Mouse (Mus musculus): ENCODE data around the gene Opn1mw. TPM values are rescaled to one million over a fixed set of nuclear protein-coding genes. Genes with fewer than 3 reads are reported as not detected.

Gene Opn1mw
- total RNA-seq (2023), result not detected

GRCm38 (mm10) chrX:74127164-74127563, at the start of gene Opn1mw:
Opn1mw (plus strand) TSS chrX:74127464.

GRCm38 (mm10) chrX:74135263-74135662, 8.0 kb downstream of the Opn1mw start, which contains the start of gene Mecp2:
Mecp2 (minus strand) TSS chrX:74135363.

GRCm38 (mm10) chrX:74167738-74168137, 40.5 kb downstream of the Opn1mw start, which contains the start of gene Tex28:
Tex28 (minus strand) TSS chrX:74167838.

DNA sequence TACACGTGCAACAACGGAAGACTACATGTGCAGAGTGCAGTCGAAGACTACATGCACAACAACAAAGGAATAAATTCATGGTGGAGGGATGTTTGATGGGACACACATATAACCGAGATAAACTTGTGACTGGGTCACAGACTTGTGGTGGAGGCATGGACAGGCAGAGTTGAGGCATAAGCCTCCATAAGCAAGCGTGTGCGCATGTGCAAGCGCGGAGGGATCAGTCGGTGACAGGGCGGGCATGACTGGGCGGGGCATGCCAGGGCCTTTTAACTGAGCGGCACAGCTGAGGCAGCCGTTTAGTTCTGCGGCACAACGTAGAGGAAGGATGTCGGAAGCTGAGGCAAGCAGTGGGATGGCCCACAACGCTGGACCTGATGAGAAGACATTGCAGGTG, 49.7 kb downstream of the Opn1mw start, which contains the start of gene Tktl1:
Tktl1 (plus strand) TSS at position 301 of the 400 bp plus-strand sequence.

Other genes starting within 250 kb of the Opn1mw start
- not detected for gene Avpr2, start 235.4 kb upstream of the Opn1mw start, total RNA-seq (2023)
- gene L1cam, start 231.4 kb upstream of the Opn1mw start, total RNA-seq (2023), result 61.1 TPM
- 268 TPM for gene Arhgap4, start 205.6 kb upstream of the Opn1mw start, total RNA-seq (2023)
- gene Naa10, start 205.5 kb upstream of the Opn1mw start, total RNA-seq (2023), result 61.7 TPM
- gene Renbp, start 196.6 kb upstream of the Opn1mw start, total RNA-seq (2023), result 4.7 TPM
- gene Hcfc1, start 161.1 kb upstream of the Opn1mw start, total RNA-seq (2023), result 85.9 TPM
- 123 TPM for gene Irak1, start 103.5 kb upstream of the Opn1mw start, total RNA-seq (2023)
- gene Mecp2, start 7.9 kb downstream of the Opn1mw start, total RNA-seq (2023), result 49.3 TPM
- gene Tex28, start 40.4 kb downstream of the Opn1mw start, total RNA-seq (2023), result not detected
- not detected for gene Tktl1, start 49.8 kb downstream of the Opn1mw start, total RNA-seq (2023)
- gene Flna, start 122.4 kb downstream of the Opn1mw start, total RNA-seq (2023), result 638 TPM
- gene Emd, start 127.2 kb downstream of the Opn1mw start, total RNA-seq (2023), result 81.9 TPM
- gene Rpl10, start 143.3 kb downstream of the Opn1mw start, total RNA-seq (2023), result 757 TPM
- gene Taz, start 154.4 kb downstream of the Opn1mw start, total RNA-seq (2023), result 59.6 TPM
- 10.6 TPM for gene Dnase1l1, start 154.9 kb downstream of the Opn1mw start, total RNA-seq (2023)
- 111 TPM for gene Atp6ap1, start 169.6 kb downstream of the Opn1mw start, total RNA-seq (2023)
- gene Gdi1, start 177.5 kb downstream of the Opn1mw start, total RNA-seq (2023), result 179 TPM
- 69.5 TPM for gene Fam50a, start 185.6 kb downstream of the Opn1mw start, total RNA-seq (2023)
- gene Plxna3, start 201.6 kb downstream of the Opn1mw start, total RNA-seq (2023), result 8.1 TPM
- gene Lage3, start 226.2 kb downstream of the Opn1mw start, total RNA-seq (2023), result 12.4 TPM
- gene Ubl4a, start 245.8 kb downstream of the Opn1mw start, total RNA-seq (2023), result 25.0 TPM
- gene Slc10a3, start 245.9 kb downstream of the Opn1mw start, total RNA-seq (2023), result 15.4 TPM